Mouse (Mus musculus): ENCODE data around the gene D130043K22Rik.

D130043K22Rik gene

GRCm38 (mm10) chr13:24844983-24845955 lies at the start of gene D130043K22Rik:
D130043K22Rik (plus strand) TSS chr13:24845135.
- in situ Hi-C loops (cut with MboI; ENCODE audit: low pct_unique_long_range_greater_than_20kb in 1 of 2, low sequenced_read_pairs in 2 of 2, unreplicated experiment in 1 of 2): no loop called here

- in situ Hi-C loops (cut with MboI; ENCODE audit: low pct_unique_long_range_greater_than_20kb in 1 of 2, low sequenced_read_pairs in 2 of 2, unreplicated experiment in 1 of 2): no loop called here
Measured at GRCm38 (mm10) chr13:24798686-24799085, 46.2 kb upstream of the D130043K22Rik start.

DNA sequence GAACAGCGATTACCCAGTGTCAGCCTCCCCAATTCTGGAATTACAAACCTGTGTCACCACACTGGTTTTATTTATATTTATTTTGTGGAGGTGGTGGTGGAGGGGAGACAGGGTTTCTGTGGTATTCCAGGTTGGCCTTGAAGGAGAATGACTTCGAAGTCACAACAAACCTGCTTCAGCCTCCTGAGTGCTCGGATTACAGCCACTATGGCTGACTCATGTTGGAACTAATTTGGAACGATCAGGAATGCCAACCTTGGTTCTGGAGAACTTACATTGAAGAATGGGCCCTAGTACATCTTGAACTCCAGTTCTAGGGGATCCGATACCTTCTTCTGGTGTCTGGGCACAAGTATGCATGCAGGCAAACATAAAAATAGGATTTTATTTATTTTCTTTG lies 45.6 kb upstream of the D130043K22Rik start:
- in situ Hi-C loops (cut with MboI; ENCODE audit: low pct_unique_long_range_greater_than_20kb in 1 of 2, low sequenced_read_pairs in 2 of 2, unreplicated experiment in 1 of 2): no loop called here

DNA sequence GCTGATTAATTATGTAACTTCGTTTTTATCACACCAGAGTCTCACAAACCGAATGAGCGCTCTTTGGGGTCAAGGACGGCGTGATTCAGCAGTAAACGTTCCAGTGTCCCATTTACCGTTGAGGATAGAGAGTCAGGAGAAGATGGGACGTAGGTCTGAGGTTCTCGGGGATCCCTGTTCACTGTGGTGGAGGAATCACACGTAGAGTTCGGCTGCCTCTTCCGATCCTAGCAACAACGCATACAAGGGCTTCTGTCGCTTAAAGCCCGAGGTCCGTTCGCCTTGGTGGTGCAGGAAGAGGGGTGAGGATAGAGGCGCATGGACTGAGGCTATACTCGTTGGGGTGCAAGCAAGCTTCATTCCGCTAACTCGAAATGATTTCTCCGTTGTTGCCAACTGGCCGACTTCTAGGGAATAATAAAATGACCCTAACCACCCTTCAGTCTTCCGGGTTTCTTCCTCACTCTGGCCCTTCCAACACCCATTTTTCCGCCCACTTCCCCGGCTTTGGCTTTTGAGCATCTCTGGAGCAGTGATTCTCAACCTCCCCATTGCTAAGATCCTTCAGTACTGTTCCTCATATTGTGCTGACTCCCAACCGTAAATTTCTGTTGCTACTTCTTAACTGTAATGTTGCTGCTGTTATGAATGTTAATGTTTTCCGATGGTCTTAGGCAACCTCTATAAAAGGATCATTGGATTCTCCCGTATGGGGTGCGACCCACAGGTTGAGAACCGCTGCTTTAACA lies 44.8 kb upstream of the D130043K22Rik start:
- in situ Hi-C loops (cut with MboI; ENCODE audit: low pct_unique_long_range_greater_than_20kb in 1 of 2, low sequenced_read_pairs in 2 of 2, unreplicated experiment in 1 of 2): no loop called here

- in situ Hi-C loops (cut with MboI; ENCODE audit: low pct_unique_long_range_greater_than_20kb in 1 of 2, low sequenced_read_pairs in 2 of 2, unreplicated experiment in 1 of 2): no loop called here
Measured at GRCm38 (mm10) chr13:24800674-24801307, 44.1 kb upstream of the D130043K22Rik start.

GRCm38 (mm10) chr13:24801308-24801921 lies 43.5 kb upstream of the D130043K22Rik start, which contains the start of gene BC005537:
BC005537 (plus strand) TSS chr13:24801657.
- in situ Hi-C loops (cut with MboI; ENCODE audit: low pct_unique_long_range_greater_than_20kb in 1 of 2, low sequenced_read_pairs in 2 of 2, unreplicated experiment in 1 of 2): no loop called here

DNA sequence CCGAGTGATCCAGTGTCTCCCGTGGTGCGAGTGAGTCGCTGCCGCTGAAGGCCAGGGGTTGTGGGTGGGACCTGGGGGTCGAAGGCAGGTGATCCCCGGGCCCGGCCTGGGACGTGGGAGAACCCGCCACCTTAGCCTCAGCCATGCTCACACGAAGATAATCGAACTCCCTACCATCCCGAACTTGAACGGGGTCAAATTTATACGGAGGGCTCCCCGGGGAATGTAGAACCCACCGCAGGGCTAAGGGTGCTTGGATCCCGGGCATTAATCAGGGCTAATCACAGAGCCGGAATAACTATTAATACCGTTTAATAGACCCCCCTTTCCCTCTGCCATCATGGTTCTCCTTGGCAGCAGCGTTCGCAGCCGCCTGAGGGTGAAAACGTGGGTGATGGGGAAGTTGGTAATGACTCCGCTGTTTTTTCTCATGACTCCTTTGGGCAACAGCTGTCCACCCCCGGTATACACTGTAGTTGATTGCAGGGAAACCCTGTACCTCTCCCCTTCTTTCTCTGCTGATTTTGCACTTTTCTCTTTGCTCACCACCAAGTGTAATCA lies 42.7 kb upstream of the D130043K22Rik start:
- in situ Hi-C loops (cut with MboI; ENCODE audit: low pct_unique_long_range_greater_than_20kb in 1 of 2, low sequenced_read_pairs in 2 of 2, unreplicated experiment in 1 of 2): no loop called here

GRCm38 (mm10) chr13:24803196-24803595 lies 41.7 kb upstream of the D130043K22Rik start:
- in situ Hi-C loops (cut with MboI; ENCODE audit: low pct_unique_long_range_greater_than_20kb in 1 of 2, low sequenced_read_pairs in 2 of 2, unreplicated experiment in 1 of 2): no loop called here

DNA sequence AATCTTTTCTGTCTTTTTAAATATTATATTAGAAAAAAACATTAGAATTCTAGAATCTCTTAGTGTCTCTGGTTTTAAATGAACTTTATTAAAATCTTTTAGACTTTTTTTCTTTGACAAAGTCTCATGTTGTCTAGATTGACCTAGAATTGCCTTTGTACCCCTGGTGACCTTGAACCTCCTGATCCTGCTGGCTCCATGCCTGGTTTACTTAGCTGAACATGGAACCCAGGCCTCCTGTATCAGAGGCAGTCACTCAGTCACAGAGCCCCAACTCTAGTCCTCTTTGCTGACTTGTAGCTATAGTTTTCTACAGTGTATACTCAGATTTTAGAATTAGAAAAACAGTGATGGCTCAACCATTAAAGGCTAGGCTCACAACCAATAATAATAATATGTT lies 38.9 kb upstream of the D130043K22Rik start:
- in situ Hi-C loops (cut with MboI; ENCODE audit: low pct_unique_long_range_greater_than_20kb in 1 of 2, low sequenced_read_pairs in 2 of 2, unreplicated experiment in 1 of 2): no loop called here

- in situ Hi-C loops (cut with MboI; ENCODE audit: low pct_unique_long_range_greater_than_20kb in 1 of 2, low sequenced_read_pairs in 2 of 2, unreplicated experiment in 1 of 2): no loop called here
Measured at GRCm38 (mm10) chr13:24812521-24812920, 32.4 kb upstream of the D130043K22Rik start.

- in situ Hi-C loops (cut with MboI; ENCODE audit: low pct_unique_long_range_greater_than_20kb in 1 of 2, low sequenced_read_pairs in 2 of 2, unreplicated experiment in 1 of 2): no loop called here
Measured at GRCm38 (mm10) chr13:24814616-24815015, 30.3 kb upstream of the D130043K22Rik start.

DNA sequence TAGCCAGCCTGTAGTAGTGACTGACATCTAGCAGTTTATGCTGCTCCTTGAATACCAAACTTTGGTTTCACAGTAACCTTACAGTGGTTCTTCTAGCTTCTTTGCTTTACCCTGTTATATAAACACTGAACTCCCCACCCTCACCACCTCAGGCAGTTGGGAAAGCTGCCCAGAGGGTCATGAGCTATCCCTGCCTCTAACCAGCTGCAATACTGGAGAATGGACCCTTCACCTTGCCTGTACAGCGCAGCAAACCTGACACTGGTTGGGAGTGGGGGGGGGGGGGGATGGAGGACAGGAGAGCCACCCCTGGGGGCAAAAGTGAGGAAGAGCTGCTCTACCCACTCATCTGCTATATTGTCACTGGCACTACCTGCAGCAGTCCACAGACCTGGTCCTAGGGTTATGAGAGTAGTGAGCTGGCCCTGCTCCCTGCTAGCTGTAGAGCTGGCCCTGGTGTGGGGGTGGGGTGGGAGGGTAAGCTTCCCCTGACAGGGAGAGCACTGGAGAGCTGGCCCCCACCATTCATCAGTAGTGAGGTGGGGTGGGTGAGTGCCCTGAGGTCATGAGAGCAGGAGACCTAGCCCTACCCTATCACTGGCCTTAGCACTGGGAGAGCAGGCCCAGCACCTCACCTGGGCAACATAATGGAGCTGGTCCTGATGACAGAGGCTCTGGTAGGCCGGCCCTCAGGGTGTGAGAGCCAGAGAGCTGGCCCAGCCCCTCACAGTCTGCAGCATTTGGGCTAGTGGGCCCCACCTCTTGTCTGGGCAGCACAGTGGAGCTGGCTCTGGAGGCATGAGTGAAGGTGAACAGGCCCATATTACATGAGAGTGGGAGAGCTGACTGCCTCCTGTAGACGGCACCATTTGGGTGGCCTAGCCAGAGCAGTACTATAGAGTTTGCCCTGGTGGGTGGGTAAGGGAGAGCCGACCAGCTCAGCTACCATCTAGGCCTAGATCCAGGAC lies 28.5 kb upstream of the D130043K22Rik start:
- in situ Hi-C loops (cut with MboI; ENCODE audit: low pct_unique_long_range_greater_than_20kb in 1 of 2, low sequenced_read_pairs in 2 of 2, unreplicated experiment in 1 of 2): no loop called here

GRCm38 (mm10) chr13:24819931-24820330 lies 25.0 kb upstream of the D130043K22Rik start:
- in situ Hi-C loops (cut with MboI; ENCODE audit: low pct_unique_long_range_greater_than_20kb in 1 of 2, low sequenced_read_pairs in 2 of 2, unreplicated experiment in 1 of 2): no loop called here

GRCm38 (mm10) chr13:24822663-24823343 lies 22.1 kb upstream of the D130043K22Rik start:
- in situ Hi-C loops (cut with MboI; ENCODE audit: low pct_unique_long_range_greater_than_20kb in 1 of 2, low sequenced_read_pairs in 2 of 2, unreplicated experiment in 1 of 2): no loop called here

DNA sequence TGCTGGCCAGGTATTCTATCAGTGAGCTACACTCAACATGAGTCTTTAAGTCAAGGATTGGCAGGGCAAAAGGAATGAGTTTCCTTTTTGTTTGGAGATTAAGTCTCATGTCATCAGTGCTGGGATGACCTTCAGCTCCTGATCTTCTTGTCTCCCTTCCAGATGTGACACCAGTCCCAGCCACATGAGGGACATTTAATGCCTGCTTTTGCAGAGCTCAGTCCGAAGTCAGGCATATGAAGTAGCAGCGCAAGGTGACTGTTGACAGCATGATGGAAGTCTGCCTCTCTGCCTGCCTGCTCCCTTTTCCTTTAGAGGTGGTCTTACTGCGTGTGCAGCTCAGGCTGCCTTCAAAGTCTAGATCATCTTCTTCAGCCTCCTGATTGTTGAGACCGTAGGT lies 20.3 kb upstream of the D130043K22Rik start:
- in situ Hi-C loops (cut with MboI; ENCODE audit: low pct_unique_long_range_greater_than_20kb in 1 of 2, low sequenced_read_pairs in 2 of 2, unreplicated experiment in 1 of 2): no loop called here

DNA sequence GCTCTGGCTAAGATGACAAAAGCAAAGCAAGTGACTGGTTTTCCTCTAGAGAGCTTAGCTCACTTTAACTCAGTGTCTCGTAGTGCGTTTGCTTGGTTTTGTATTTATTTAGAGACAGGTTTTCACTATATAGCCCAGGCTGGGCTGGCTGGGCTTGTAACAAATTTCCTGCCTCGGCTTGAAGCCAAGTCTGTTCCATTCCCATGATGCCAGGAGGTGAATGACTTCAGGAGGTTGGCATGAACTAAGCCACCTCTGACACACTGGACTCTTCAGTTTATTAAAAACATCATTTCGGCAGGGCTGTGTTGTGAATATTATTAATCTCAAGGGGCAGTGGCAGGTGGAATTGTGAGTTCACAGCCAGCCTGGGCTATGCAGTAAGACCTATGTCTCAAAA lies 19.3 kb upstream of the D130043K22Rik start:
- in situ Hi-C loops (cut with MboI; ENCODE audit: low pct_unique_long_range_greater_than_20kb in 1 of 2, low sequenced_read_pairs in 2 of 2, unreplicated experiment in 1 of 2): no loop called here

- in situ Hi-C loops (cut with MboI; ENCODE audit: low pct_unique_long_range_greater_than_20kb in 1 of 2, low sequenced_read_pairs in 2 of 2, unreplicated experiment in 1 of 2): no loop called here
Measured at GRCm38 (mm10) chr13:24826116-24826515, 18.8 kb upstream of the D130043K22Rik start.

All from mouse embryonic stem cell (cell line).